Mouse (Mus musculus): Measurements from ENCODE around the gene Hps5.

DNA sequence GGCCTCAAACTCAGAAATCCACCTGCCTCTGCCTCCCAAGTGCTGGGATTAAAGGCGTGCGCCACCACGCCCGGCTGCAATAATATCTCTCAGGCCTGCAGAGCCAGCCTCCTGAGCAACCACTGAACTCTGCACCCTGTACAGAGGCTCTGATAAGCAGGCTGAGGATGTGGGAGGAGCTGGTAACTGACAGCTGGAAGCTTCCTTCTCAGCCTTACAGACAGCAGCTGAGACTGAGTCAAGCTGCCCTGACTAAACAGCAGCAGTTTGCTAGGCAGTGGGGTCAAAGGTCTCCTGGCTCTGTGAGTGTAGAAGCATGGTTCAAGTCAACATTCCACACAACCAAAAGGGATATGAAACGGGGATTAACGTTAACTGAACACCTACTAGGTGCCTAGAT, 37.4 kb upstream of the Hps5 start:
- TF ChIP-seq MAFK (IDR thresholded peaks at IDR 0.05; ENCODE audit: insufficient read depth, low read depth, low read length): no peak
- no peak for TF ChIP-seq HCFC1 (IDR thresholded peaks at IDR 0.05; ENCODE audit: borderline replicate concordance, insufficient read depth, low read length)
